Mouse (Mus musculus) left cerebral cortex, adult 9 months (tissue): ENCODE results near the gene Orai3.
"Not testable (repeated sequence)": the region's sequence is repeated elsewhere in the genome, so short reads cannot be mapped to it uniquely, and the experiment has no call there.

ENCODE experiments used
- DNase-seq, 2 experiments: peaks; one replicate each; pipeline ENCODE4 v3.0.0; 2022; ENCODE audit warnings: low spot score in 2 of 2

Gene Orai3

DNA sequence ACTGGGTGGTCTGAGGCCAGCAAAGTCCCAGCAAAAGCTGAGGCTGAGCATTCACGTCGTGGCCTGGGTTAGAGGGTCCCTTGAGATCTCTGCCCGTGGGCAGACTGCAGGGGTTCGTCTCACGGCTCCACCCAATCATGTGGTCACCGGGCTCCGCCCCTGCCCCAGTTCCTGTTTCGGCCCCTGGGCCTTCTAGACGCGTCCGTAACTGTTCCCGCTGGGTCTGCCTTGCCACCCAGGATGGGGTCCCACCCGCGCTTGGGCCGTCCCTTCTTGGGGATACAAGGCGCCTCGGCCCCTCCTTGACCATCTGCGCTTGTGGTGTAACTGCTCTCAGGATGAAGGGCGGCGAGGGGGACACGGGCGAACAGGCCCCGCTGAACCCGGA is at the start of gene Orai3:
Gene Orai3, plus strand, starts transcription at position 165 of the 388 bp plus-strand sequence.
- DNase-seq: peak in 1 of 2 experiments; percentile 87

DNA sequence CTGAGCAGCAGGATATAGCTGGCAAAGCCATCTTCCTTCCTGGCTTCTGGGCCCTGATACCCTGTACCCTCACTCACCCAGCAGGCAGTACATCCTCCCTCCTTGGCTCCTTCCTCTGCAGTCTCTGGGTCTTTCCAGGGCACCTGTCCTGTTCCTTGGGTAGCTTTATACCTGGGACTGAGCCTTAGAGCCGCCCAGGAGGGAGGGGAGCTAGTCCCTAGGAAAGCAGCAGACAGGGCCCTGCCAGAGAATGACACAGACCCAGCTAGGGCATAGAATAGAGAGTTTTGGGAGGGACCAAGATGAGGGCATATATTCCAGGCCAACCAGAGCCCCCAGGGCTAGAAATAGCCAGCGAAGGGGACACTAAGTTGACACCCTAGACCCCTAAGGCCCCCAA is 44.1 kb upstream of the Orai3 start:
- DNase-seq: no peak

DNA sequence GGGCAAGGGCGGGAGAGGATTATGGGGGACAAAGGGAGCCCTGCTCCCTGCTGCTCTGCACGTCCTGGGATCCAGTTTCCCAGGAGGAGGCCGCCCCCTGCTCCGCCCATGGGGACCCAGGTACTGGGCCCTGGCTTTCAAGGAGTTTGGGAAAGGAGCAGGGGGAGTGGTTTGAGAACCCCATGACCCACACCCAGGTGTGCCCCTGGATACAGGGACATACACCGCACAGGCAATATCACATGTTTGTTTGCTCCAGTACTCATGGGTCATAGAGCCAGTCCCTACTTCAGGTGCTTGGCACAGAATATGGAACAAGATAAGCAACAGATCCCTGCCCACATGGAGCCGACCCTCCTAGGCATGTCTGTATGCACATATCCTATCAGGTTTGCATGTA is 43.7 kb upstream of the Orai3 start:
- no peak for DNase-seq

DNA sequence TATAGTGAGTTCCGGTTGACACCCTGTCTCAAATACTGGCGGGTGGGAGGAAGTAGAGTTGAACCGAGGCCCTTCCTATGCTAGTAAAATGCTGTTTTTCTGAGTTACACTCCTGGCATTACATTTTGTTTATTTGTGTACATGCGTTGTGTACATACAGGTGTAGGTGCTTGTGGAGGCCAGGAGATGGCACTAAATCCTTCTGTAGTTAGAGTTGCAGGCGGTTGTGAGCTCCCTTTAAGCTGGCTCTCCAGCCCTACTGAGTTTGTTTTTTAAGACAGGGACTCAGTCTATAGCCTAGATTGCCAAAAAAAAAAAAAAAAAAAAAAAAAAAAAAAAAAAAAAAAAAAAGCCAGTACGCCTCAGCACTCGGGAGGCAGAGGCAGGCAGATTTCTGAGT is 41.7 kb upstream of the Orai3 start:
- DNase-seq: no peak

DNA sequence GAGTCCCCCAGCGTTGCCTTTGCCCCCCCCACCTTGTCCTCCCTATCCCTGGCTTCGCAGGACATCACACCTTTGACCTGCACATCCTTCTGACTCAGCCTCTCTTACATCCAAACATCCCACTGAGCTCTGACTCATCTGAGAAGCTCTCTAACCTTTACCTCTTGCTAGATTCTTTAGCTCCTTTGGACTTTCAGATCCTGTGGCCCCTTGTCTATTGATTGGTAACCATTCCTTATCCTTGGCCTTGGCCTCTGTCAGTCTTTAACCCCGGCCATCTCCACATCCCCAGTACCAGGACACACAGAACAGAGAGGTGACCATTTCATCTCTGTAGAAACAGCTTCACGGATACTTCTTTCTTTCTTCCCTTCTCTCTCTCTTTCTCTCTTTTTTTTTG is 39.4 kb upstream of the Orai3 start:
- DNase-seq: no peak

DNA sequence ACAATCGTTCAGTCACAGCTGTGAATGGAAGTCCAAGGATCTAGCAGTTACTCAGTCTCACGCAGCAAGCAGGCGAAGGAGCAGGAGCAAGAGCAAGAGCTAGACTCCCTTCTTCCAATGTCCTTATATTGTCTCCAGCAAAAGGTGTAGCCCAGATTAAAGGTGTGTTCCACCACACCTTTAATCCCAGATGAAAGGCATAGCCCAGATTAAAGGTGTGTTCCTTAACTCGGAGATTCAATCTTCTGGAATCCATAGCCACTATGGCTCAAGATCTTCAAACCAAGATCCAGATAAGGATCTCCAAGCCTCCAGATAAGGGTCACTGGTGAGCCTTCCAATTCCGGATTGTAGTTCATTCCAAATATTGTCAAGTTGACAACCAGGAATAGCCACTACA is 37.5 kb upstream of the Orai3 start, which contains the start of gene Ctf2:
Gene Ctf2, minus strand, starts transcription at position 101 of the 400 bp plus-strand sequence.
- not testable (repeated sequence) for DNase-seq

DNA sequence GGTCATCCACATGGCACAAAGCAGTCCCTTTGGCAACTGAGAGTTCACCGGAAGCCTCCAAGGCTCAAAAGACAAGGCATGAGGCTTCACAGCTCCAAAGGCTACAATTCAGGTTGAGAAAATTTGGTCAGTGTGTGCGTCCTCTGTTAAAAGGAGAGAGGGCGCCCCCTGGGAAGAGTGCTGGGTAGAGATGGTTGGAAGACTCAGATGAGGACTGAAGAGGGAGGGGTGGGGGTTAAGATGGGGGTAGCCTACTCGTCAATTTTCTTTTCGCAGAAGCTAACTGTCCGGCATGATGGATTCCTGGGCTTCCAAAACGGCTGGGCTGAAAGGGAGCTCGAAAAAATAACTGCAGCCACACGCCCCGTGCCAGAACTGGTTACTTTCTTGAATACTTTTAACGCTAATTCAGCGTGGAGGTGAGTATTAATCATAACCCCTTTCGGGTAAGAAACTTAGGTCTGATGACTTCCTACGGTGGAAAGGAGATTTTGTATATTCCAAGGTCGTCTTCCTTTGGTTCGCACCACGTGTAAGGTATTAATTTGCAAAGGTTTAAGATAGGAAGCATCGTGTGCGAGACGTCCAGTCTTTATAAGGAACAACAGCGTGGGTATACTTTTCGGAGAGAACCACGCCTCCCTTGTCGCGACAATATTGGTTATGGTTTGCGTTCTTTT is 25.1 kb upstream of the Orai3 start, which contains the start of gene Fbxl19:
Gene Fbxl19, plus strand, starts transcription at position 178 of the 680 bp plus-strand sequence.
- DNase-seq: peak in 1 of 2 experiments; percentile 83

DNA sequence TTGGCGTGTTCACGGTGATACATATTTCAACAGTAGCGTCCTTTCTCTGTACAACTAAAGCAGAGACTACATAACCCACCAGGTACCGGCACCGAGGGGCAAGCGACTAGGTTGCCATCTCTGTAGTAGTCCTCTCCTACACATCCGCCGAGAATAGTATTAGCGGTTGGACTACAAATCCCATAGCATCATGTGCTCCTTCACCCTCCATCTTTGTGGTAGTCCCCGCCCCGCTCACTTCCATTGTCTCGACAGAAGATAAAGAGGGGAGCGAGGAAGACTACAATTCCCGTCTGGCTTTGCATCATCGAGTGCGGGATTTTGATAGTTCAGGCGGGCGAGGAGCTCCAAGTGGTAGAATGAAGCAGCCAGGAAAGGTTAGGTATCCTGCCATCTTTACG is 24.4 kb upstream of the Orai3 start:
- peak; percentile 96 to 97 for DNase-seq

DNA sequence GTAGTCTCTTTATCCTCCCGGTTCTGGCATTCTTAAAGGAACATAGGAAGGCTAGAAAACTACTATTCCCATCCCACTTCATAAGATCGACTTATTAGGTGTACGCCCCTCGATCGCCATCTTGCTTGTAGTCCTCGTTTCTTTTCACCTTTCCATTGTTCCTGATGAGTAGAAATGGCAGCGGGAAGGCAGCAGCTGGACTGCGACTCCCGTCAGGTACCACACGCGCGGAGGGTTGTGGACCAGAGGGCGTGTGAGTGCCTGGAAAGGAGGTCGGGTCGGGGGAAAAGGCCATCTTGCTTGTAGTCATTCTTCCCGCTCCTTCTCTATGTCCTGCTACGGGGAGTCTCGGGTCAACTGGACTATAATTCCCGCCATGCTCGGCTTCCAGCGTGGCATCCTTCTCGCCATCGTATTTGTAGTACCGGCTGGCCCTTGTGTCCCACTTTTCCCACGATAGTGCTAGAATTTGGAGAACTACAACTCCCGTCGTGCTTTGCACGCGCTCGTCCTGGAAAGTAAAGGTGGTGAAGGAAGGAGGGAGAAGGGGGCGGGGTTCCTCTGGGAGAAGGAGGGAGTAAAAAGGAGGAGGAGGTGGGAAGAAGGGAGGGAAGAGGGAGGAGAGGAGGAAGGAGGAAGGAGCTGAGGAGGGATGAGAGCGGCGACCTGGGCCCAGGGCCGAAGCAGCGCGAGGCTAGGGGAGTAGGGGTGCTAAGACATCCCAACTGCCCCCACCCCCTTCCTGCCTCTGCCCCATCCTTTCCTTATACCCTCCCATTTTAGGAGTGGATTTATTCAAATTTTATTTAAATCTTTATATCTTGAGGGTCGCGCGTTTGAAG is 23.7 kb upstream of the Orai3 start:
- DNase-seq: peak; percentile 99

DNA sequence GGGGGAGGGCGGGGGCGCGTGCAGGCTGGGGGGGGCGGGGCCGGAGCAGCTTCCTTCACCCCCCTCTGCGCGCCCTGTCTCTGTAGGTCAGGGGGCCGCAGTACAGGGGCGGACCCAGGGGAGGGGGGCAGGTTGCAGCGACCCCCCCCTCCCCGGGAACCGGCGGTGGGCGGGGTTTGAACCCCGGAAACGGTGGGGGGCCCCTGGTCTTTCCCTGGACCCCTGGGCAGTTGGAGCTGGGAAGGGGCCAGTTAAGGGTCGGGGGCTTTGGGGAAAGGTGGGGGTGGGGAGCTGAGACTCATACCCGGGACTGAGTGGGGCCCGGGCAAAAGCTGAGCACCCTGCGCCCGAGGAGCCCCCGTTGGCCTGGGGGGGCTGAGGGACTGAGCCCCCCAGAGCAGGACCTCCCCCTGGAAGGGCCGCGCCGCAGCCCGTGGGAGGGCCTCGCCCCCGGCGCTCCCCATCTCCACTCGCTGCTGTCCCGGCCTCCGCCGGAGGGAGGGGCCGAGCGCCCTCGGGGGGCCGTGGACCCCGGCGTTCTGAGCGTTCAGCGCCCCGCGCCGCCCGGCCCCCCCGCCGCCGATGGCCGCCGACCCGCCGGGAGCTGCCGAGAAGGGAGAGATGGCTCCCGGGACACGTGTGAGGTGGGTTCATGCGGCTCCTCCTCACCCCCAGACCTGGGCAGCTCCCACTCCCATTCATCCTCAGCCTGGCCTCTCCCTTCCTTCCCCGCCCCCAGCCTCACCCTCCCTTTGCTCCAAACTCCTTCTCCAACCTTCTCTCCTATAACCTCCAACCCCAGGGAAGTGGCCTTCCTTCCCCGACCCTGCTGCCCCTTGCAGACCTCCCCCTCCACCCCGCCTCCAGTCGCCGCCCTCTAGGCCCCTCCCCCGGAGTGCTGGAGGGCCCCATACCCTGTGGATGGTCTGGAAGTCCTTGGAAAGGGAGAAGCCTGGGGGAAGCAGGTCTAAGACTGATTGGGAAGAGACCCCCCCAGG is 22.8 kb upstream of the Orai3 start:
- DNase-seq: no peak

DNA sequence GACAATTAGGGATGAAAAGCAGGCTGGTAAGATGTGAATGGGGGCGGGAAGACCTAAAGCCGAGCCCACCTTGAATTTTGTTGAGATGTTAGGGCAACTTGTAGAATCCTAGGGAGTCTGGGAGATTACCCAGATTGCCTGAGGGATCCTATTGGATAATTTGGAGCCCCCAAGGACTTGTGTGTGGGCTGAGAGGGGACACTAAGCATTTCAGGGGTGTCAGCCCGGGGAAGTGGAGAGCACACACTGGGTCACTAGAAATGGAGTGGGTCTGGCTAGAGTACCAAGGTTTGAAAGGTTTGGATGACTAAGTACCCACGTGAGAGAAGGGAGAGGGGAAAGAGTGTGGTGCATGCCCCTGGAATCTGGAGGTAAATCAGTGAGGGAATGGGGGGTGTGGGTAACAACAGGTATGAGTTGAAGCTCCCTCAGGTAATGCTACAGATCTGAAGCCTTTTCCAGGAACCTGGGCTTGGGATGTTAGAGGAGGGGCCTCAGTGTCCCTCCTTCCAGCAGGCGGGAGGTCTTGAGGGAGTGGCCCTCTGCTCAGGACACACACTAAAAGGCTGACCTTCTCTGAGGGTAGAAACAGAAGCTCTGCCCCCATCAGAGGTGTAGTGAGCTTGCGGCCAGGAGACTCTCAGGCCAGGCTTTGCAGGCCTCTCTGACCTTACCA is 21.9 kb upstream of the Orai3 start:
- DNase-seq: no peak

DNA sequence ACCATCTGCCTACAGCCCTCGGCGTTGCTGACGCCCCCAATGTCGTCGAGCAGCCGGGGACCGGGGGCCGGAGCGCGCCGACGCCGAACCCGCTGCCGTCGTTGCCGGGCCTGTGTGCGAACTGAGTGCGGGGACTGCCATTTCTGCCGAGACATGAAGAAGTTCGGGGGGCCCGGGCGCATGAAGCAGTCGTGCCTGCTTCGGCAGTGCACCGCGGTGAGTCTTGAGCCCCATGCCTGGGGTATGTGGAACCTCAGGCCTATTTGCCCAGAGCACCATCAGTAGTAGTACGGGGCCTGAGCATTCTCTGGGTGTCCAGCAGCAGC is 21.4 kb upstream of the Orai3 start:
- no peak for DNase-seq

DNA sequence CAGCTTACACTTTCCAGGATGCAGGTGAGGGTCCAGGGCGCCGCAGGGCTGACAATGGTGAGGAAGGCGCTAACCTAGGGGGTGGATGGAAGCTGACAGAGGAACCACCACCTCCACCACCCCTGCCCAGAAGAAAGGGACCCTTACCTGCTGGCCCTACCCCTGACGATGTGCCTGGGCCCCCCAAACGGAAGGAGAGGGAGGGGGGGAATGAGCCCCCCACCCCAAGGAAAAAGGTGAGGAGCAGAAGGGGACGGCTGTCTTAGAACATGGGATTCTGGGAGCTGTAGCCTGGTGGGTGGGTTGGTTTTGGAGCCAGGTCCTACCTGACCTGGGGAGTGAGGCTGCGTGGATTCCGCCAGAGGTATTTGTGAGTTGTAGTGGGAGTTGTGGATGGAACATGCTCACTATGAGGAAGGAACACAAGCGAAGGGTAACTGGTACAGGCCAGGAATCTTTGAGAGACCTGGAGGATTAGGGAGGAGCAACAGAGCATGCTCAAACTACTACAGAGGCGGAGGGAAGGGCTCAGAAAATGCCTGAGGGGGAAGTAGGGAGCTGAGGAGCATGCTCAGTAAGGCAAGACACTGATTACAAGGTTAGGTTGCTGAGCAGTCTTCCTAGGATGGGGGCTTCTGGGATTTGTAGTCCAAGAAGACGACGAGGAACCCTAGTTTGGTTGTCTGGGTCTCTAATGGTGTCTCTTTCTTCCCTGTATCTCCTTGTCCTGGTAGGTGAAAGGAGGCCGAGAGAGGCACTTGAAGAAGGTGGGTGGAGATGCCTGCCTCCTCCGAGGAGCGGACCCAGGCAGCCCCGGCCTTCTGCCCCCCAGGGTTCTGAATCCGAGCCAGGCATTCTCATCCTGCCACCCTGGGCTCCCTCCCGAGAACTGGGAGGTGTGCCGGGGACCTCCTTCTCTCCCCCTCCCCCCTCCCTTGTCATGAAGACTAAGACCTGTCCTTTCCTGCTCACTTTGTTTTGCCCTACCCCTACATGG is 19.2 kb upstream of the Orai3 start:
- DNase-seq: peak in 1 of 2 experiments; percentile 76

DNA sequence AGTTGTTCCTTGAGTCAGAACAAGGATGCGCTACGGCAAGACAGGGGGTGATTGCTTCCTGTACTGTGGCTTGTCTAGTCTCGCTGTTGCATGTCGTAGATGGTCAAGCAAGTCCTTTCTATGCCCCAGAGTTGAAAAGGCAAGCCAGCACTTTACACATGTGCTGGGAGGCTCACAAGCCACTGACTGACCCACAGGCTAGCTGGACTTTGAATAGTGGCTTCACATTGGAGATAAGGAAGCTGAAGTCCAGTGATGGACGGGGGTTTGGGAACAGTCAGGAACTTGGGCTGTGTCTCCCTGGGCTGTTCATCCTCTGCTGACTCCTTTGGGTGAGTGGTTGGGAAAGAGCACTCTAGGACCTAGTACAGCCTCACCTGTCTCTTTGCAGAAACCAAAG is 18.0 kb upstream of the Orai3 start:
- no peak for DNase-seq

DNA sequence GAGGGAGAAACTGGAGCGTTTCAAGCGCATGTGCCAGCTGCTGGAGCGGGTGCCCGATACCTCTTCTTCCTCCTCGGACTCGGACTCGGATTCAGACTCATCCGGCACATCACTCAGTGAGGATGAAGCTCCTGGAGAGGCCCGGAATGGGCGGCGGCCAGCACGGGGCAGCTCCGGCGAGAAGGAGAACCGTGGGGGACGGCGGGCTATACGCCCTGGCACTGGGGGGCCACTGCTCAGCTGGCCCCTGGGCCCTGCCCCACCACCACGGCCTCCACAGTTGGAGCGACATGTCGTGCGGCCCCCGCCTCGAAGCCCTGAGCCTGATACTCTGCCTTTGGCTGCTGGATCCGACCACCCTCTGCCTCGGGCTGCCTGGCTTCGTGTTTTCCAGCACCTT is 17.5 kb upstream of the Orai3 start:
- DNase-seq: no peak

DNA sequence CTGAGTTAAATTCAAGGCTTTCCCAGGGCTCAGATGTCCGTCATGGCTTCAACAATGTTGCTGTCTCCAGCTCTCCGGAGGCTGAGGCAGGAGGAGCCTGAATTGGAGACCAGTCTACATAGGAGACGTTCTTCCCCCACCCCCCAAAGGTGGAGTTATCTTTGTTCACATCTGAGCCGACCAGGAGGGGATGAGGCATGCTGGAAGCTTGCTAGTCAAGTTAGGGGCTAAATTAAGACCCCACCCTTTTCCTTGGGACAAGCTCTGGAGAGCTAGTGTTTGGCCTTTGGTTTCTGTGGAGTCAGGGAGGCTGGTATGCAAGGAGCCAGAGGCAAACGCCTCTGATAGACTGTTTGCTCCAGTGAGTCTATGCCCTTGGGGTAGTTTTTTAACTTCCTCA is 16.5 kb upstream of the Orai3 start:
- DNase-seq: no peak

DNA sequence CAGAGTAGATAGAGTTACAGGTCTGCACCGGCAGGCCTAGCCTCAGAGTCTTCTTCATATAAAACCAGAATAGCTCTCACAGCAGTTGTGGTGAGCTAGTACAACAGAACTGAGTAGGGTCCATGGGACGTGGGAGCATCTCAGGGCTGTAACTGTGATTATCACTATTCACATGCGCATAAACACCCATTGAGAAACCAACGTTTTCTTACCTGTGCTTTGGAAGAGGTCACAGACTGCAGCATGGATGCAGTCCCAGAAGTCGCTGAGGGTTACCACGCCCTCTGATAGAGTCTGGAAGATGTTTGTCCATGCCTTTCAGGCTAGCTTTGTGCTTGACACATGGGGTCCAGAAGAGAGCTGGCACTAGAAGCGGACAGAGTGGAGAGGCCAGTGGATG is 15.9 kb upstream of the Orai3 start:
- no peak for DNase-seq

DNA sequence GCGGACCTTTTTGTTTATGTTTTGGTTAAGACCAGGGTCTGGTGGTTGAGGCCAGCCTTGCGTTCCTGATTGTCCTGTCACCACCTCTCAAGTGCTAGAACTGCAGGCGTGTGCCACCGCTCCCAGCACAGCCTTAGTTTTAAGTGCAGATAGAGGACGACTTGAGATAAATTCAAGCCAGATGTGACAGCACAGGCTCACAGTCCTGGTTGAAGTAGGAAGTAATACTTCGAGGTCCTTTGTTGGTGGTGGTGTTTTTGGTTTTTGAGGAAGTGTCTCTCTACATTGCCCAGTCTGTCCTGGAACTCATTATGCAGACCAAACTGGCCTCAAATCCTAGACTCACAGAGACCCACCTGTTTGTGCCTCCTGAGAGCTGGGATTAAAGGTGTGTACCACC is 9.9 kb upstream of the Orai3 start:
- DNase-seq: no peak

DNA sequence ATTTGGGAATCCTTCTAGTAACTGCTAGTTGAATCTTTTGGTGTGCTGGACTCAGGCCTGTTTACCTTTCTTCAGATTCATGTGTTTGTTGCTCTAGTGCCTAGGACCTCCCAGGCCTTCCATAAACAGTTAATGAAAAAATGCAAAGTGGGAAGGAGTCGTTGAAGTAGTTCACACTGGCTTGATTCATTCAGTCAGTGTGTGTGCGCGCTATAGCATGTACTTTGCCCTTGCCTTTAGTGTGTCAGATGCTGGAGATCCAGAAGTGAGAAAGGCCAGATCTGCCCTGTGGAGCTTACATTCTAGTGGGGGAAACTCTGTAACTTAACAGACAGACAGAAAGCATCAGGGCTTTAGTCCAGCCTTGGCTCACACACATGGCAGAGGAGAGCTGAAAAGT is 9.1 kb upstream of the Orai3 start:
- DNase-seq: no peak

DNA sequence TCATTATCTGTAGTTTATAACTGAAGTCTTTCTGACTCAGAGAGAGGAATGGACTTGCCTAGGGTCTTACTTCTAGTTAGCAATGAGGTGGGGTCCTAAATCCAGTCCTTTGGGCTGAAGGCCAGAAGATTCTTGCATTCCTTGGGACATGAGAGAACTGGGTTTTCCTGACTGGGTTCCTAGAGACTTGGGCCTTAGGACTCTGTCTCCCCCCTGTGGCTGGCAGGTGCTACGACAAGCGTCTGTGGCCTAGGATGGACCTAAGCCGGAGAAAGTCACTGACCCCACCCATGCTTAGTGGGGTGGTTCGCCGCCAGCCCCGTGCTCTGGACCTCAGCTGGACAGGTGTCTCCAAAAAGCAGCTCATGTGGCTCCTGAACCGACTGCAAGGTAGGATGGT is 8.6 kb upstream of the Orai3 start:
- no peak for DNase-seq
